22 mouse cellular contexts compared by ENCODE assay signal in the genomic region with DNA sequence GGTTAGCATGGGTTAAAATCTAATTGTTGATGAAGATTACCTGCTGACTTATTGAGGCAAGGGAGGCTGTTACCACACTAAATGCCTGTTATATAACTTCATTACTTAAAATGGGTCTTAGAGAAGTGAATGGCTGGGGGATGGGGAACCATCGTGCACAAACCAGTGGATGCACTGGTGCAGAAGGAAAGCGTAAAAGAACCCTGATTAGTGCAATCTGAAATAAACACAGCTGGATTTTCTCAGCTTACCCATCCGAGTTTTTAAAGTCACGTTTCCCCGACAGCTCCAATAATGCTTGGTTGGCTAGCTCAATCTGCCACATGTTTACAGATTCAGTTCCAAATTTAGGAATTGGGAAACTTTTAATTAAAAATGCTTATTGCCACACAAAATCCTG.
DNase-seq lines count a peak whose midpoint lies in the region; ATAC-seq and TF ChIP-seq lines count a peak whose summit lies in the region.
"Had no signal": no experiment of that assay in that cellular context is flagged by ENCODE, and none has a peak within 500 bp of the region (broad histone marks: within the 10 kb centered on the region; RNA-seq: fewer than 3 reads in every experiment).

No protein-coding gene starts in this region.

- no peaks in the 10 kb centered on the region for H3K36me3 ChIP-seq in lung, embryonic 15.5 days
- H3K36me3 ChIP-seq in midbrain, embryonic 15.5 days (replicated peaks) = no peaks in the 10 kb centered on the region
- H3K36me3 ChIP-seq: embryonic facial prominence, embryonic 10.5 days; heart, embryonic 13.5 days; hindbrain, embryonic 13.5 days; limb, embryonic 10.5 days; liver, embryonic 15.5 days had no signal

- no peak for TF ChIP-seq POLR2A in olfactory bulb, adult 2 months (IDR thresholded peaks at IDR 0.05; ENCODE audit: insufficient read depth, low read depth, low read length)

- H3K4me2 ChIP-seq in lung, embryonic 15.5 days = no peak overlapping the region
- no peak overlapping the region for H3K4me2 ChIP-seq in midbrain, embryonic 15.5 days
- H3K4me2 ChIP-seq: heart, embryonic 13.5 days; hindbrain, embryonic 13.5 days; liver, embryonic 15.5 days; midbrain, embryonic 11.5 days had no signal

- H3K4me1 ChIP-seq in lung, embryonic 15.5 days = peaks cover 18% of the 10 kb centered on the region
- peaks cover 9% of the 10 kb centered on the region for H3K4me1 ChIP-seq in olfactory bulb, adult 2 months (ENCODE audit: control insufficient read depth, insufficient read depth, low read length)
- H3K4me1 ChIP-seq in midbrain, embryonic 15.5 days = peaks cover 15% of the 10 kb centered on the region
- H3K4me1 ChIP-seq: liver, embryonic 15.5 days had no signal

- no peak overlapping the region for H3K9ac ChIP-seq in lung, embryonic 15.5 days
- no peak overlapping the region for H3K9ac ChIP-seq in midbrain, embryonic 15.5 days
- H3K9ac ChIP-seq: heart, embryonic 13.5 days; hindbrain, embryonic 13.5 days; liver, embryonic 15.5 days had no signal

- no peaks in the 10 kb centered on the region for H3K9me3 ChIP-seq in lung, embryonic 15.5 days
- no peaks in the 10 kb centered on the region for H3K9me3 ChIP-seq in midbrain, embryonic 15.5 days
- H3K9me3 ChIP-seq: embryonic facial prominence, embryonic 10.5 days; heart, embryonic 13.5 days; hindbrain, embryonic 13.5 days; limb, embryonic 10.5 days; liver, embryonic 15.5 days had no signal

- no peak overlapping the region for H3K4me3 ChIP-seq in layer of hippocampus, adult 2 months
- H3K4me3 ChIP-seq in lung, embryonic 15.5 days = no peak overlapping the region
- no peak overlapping the region for H3K4me3 ChIP-seq in olfactory bulb, adult 2 months (ENCODE audit: insufficient read depth, low read depth, low read length)
- H3K4me3 ChIP-seq in midbrain, embryonic 15.5 days = no peak overlapping the region
- H3K4me3 ChIP-seq: embryonic facial prominence, embryonic 10.5 days; heart, embryonic 13.5 days; hindbrain, embryonic 13.5 days; limb, embryonic 10.5 days; liver, embryonic 15.5 days had no signal

- 0 out of 2 replicates have a peak, but pooled peaks have one; percentile 7 for ATAC-seq in frontal cortex, adult (ENCODE audit: low TSS enrichment)
- peak; percentile 14; the same call in 1 of the 2 replicates for ATAC-seq in lung, embryonic 15.5 days (ENCODE audit: borderline replicate concordance, extremely low read depth, low FRiP score, low TSS enrichment)
- no peak for ATAC-seq in midbrain, embryonic 15.5 days (replicated peaks)

- DNase-seq in frontal cortex, postnatal 14 days (ENCODE audit: low spot score in 2 of 2) = no peak
- no peak for DNase-seq in layer of hippocampus, adult 2 months (ENCODE audit: low spot score in 2 of 2)
- no peak for DNase-seq in layer of hippocampus, adult 9-11 months
- no peak for DNase-seq in lung, postnatal 25 days (ENCODE audit: low spot score)
- DNase-seq: adrenal gland, postnatal 25 days; cerebellum, adult 11 months; cerebellum, postnatal 10 days; gastrocnemius, postnatal 14 days; heart, adult 18-20 months; kidney, adult 18-20 months; kidney, postnatal 14 days; liver had no signal

- H3K27me3 ChIP-seq in lung, embryonic 15.5 days = no peaks in the 10 kb centered on the region
- H3K27me3 ChIP-seq in midbrain, embryonic 15.5 days (replicated peaks) = no peaks in the 10 kb centered on the region
- H3K27me3 ChIP-seq: heart, embryonic 13.5 days; hindbrain, embryonic 13.5 days; liver, embryonic 15.5 days had no signal

- WGBS in lung, embryonic 15.5 days = 43% methylated on average over 5 of the region's 5 CpGs
- 21% methylated on average over 5 of the region's 5 CpGs for WGBS in olfactory bulb, adult 2 months
- 29% methylated on average over 5 of the region's 5 CpGs for WGBS in midbrain, embryonic 15.5 days

- no peak for TF ChIP-seq CTCF in layer of hippocampus, adult 2 months (conservative IDR thresholded peaks at IDR 0.05)
- no peak for TF ChIP-seq CTCF in olfactory bulb, adult 2 months (IDR thresholded peaks at IDR 0.05; ENCODE audit: insufficient read depth, low read depth, low read length)

- H3K27ac ChIP-seq in layer of hippocampus, adult 2 months = peak overlapping the region; percentile 60
- H3K27ac ChIP-seq in lung, embryonic 15.5 days = no peak overlapping the region
- peak overlapping the region; percentile 44; the same call in 1 of the 2 replicates for H3K27ac ChIP-seq in olfactory bulb, adult 2 months (ENCODE audit: insufficient read depth, low read depth, low read length)
- H3K27ac ChIP-seq in midbrain, embryonic 15.5 days = no peak overlapping the region
- H3K27ac ChIP-seq: embryonic facial prominence, embryonic 10.5 days; heart, embryonic 13.5 days; hindbrain, embryonic 13.5 days; limb, embryonic 10.5 days; liver, embryonic 15.5 days had no signal

Comparison
In these comparisons a context has a peak if more than half of its experiments do, and no peak if none do; other contexts are left out.
1. H3K27ac ChIP-seq: peak in layer of hippocampus, adult 2 months (single experiment) and olfactory bulb, adult 2 months (single experiment); none in lung, embryonic 15.5 days (single experiment) and midbrain, embryonic 15.5 days (single experiment).